Mouse (Mus musculus) liver, adult 2 months (tissue): ENCODE measurements around the gene Rslcan18. TPM values are rescaled to one million over a fixed set of nuclear protein-coding genes. Genes with fewer than 3 reads are reported as not detected.
A peak's percentile ranks its signal among the peaks of the same experiment; 100 is the strongest.
"Not testable (repeated sequence)": the region's sequence is repeated elsewhere in the genome, so short reads cannot be mapped to it uniquely, and the experiment has no call there.

ENCODE experiments used
- DNase-seq: peaks from one replicate; pipeline ENCODE4 v3.0.0-alpha.2; 2011; ENCODE audit warnings: low read depth, low spot score; ENCODE audit errors: extremely low read depth
- H3K27ac ChIP-seq: fragments of 200-500 bp; replicated peaks from 2 replicates; pipeline ENCODE4 v1.5.1; 2012; ENCODE audit warnings: low read depth, mild to moderate bottlenecking, control low read depth, inconsistent platforms, low read length; ENCODE audit not compliant: insufficient read depth
- H3K27me3 ChIP-seq: fragments of 200-500 bp; 2 replicates; pipeline ENCODE4 v1.6.1; 2012; ENCODE audit warnings: mild to moderate bottlenecking, moderate library complexity, low read length, inconsistent platforms; ENCODE audit not compliant: control insufficient read depth, insufficient read depth
- H3K36me3 ChIP-seq: fragments of 200-500 bp; 2 replicates; pipeline ENCODE4 v1.6.1; 2012; ENCODE audit warnings: low read length, inconsistent platforms; ENCODE audit not compliant: control insufficient read depth, insufficient read depth
- H3K4me1 ChIP-seq: fragments of 200-500 bp; 2 replicates; pipeline ENCODE4 v1.6.1; 2011; ENCODE audit warnings: low read length; ENCODE audit not compliant: control insufficient read depth, insufficient read depth
- H3K4me3 ChIP-seq: fragments of 200-500 bp; 2 replicates; pipeline ENCODE4 v1.5.1; 2011; ENCODE audit warnings: low read depth, mild to moderate bottlenecking, control low read depth, low read length, moderate library complexity; ENCODE audit not compliant: insufficient read depth
- H3K79me2 ChIP-seq: fragments of 200-500 bp; 2 replicates; pipeline ENCODE4 v1.6.1; 2012; ENCODE audit warnings: inconsistent platforms, mild to moderate bottlenecking, low read length, moderate library complexity; ENCODE audit not compliant: control insufficient read depth, insufficient read depth
- H3K9ac ChIP-seq: fragments of 200-500 bp; 2 replicates; pipeline ENCODE4 v1.6.1; 2012; ENCODE audit warnings: low read depth, mild to moderate bottlenecking, control low read depth, inconsistent platforms, low read length
- CTCF ChIP-seq: fragments of 200-500 bp; IDR thresholded peaks from 2 replicates; pipeline ENCODE4 v1.5.1; 2011; ENCODE audit warnings: low read depth, low read length, control low read depth
- POLR2A ChIP-seq: fragments of 200-500 bp; IDR thresholded peaks from 2 replicates; pipeline ENCODE4 v1.6.1; 2011; ENCODE audit warnings: low read length, control low read depth; ENCODE audit not compliant: insufficient read depth; ENCODE audit errors: extremely low read depth
- WGBS: fragments of 180-500 bp; shearing (Covaris S2); methylation state at CpG from one replicate; pipeline ENCODE4 v1.1.7; 2018; 5-methylcytosine and 5-hydroxymethylcytosine counted together
- polyA plus RNA-seq: library from polyadenylated mRNA; depleted of rRNA; stranded (reverse); fragments of >200 nt; gene quantifications from 2 replicates; pipeline ENCODE4 v1.2.3, GENCODE M21; 2012; rRNA removed
- total RNA-seq: library from RNA; depleted of rRNA; stranded (reverse); fragments of >200 nt; gene quantifications from 2 replicates; pipeline ENCODE4 v1.2.3, GENCODE M21; 2014; rRNA removed

Rslcan18 gene
- 1.9 and 2.2 TPM in 2 replicates for total RNA-seq
- 0.20 and 0.39 TPM in 2 replicates for polyA plus RNA-seq

- not testable (repeated sequence) for H3K9ac ChIP-seq, H3K79me2 ChIP-seq, H3K4me3 ChIP-seq, H3K27me3 ChIP-seq, DNase-seq, H3K27ac ChIP-seq, H3K4me1 ChIP-seq, H3K36me3 ChIP-seq
- WGBS: 91% methylated on average over 8 of the region's 8 CpGs
Measured at GRCm38 (mm10) chr13:67116163-67116562, at the start of gene Rslcan18. Rslcan18 (minus strand) TSS chr13:67116263.

GRCm38 (mm10) chr13:67128038-67128721 lies 12.1 kb upstream of the Rslcan18 start:
- TF ChIP-seq POLR2A (no peak), CTCF (no peak)
- peak; percentile 87 for DNase-seq
- Histone ChIP-seq H3K9ac (peak overlapping the region; percentile 72), H3K4me3 (peak overlapping the region; percentile 72), H3K79me2 (no peaks in the 10 kb centered on the region), H3K27ac (peak overlapping the region; percentile 17), H3K27me3 (no peaks in the 10 kb centered on the region), H3K4me1 (no peaks in the 10 kb centered on the region), H3K36me3 (no peaks in the 10 kb centered on the region)
- under 1% methylated on average over 18 of the region's 18 CpGs for WGBS

- not testable (repeated sequence) for H3K4me3 ChIP-seq, H3K27ac ChIP-seq, H3K79me2 ChIP-seq, H3K4me1 ChIP-seq, H3K9ac ChIP-seq, H3K27me3 ChIP-seq, H3K36me3 ChIP-seq, DNase-seq
- WGBS: 80% methylated on average over 10 of the region's 10 CpGs
Measured at GRCm38 (mm10) chr13:67127507-67127906, 11.4 kb upstream of the Rslcan18 start.

- TF ChIP-seq POLR2A: no peak
- TF ChIP-seq CTCF: no peak
- no peaks in the 10 kb centered on the region for H3K79me2 ChIP-seq
- no peaks in the 10 kb centered on the region for H3K4me1 ChIP-seq
- 86% methylated on average over 1 of the region's 1 CpGs for WGBS
- no peaks in the 10 kb centered on the region for H3K27me3 ChIP-seq
- H3K9ac ChIP-seq: no peak overlapping the region
- no peak for DNase-seq
- H3K36me3 ChIP-seq: no peaks in the 10 kb centered on the region
- H3K4me3 ChIP-seq: no peak overlapping the region
- no peak overlapping the region for H3K27ac ChIP-seq
Measured at GRCm38 (mm10) chr13:67124460-67124859, 8.4 kb upstream of the Rslcan18 start.

- not testable (repeated sequence) for DNase-seq, H3K9ac ChIP-seq, H3K27ac ChIP-seq
Measured at GRCm38 (mm10) chr13:67121360-67121759, 5.3 kb upstream of the Rslcan18 start, which contains the start of gene Zfp759. Zfp759 (plus strand) TSS chr13:67121660.

GRCm38 (mm10) chr13:67113287-67113686 lies 2.8 kb downstream of the Rslcan18 start:
- no peak overlapping the region for H3K4me3 ChIP-seq
- H3K79me2 ChIP-seq: no peaks in the 10 kb centered on the region
- H3K27ac ChIP-seq: no peak overlapping the region
- H3K36me3 ChIP-seq: no peaks in the 10 kb centered on the region
- TF ChIP-seq CTCF (no peak), POLR2A (no peak)
- no peaks in the 10 kb centered on the region for H3K4me1 ChIP-seq
- 91% methylated on average over 2 of the region's 2 CpGs for whole genome bisulfite sequencing
- DNase-seq: no peak
- no peaks in the 10 kb centered on the region for H3K27me3 ChIP-seq
- H3K9ac ChIP-seq: no peak overlapping the region

More at GRCm38 (mm10) chr13:67121360-67121759, 5.3 kb upstream of the Rslcan18 start, which contains the start of gene Zfp759:
- H3K4me1 ChIP-seq, H3K27me3 ChIP-seq, H3K4me3 ChIP-seq, H3K79me2 ChIP-seq, H3K36me3 ChIP-seq: not testable (repeated sequence)
